8 mouse cellular contexts compared by ENCODE assay signal in genomic region chr2:164496847-164497690, GRCm38 (mm10). TPM values are rescaled to one million over a fixed set of nuclear protein-coding genes. Genes with fewer than 3 reads are reported as not detected.
DNase-seq lines count a peak whose midpoint lies in the region; ATAC-seq and TF ChIP-seq lines count a peak whose summit lies in the region.

Pigt (plus strand) TSS chr2:164497520.

- TF ChIP-seq EP300 in ES-Bruce4 (IDR thresholded peaks at IDR 0.05; ENCODE audit: insufficient read depth, low read depth, low read length): no peak
- peak; percentile 58; the same call in 1 of the 2 replicates for TF ChIP-seq EP300 in heart, postnatal 0 days (IDR thresholded peaks at IDR 0.05; ENCODE audit: low read depth)
- peak; percentile 7 for TF ChIP-seq EP300 in stomach, postnatal 0 days (optimal IDR thresholded peaks at IDR 0.05)

- peak within 1 kb of the TSS; percentile 94 for H3K4me3 ChIP-seq in ES-Bruce4 (ENCODE audit: low read depth, low read length)
- peak within 1 kb of the TSS; percentile 89 for H3K4me3 ChIP-seq in forebrain, embryonic 13.5 days
- H3K4me3 ChIP-seq in heart, postnatal 0 days (ENCODE audit: low read depth, low read length): peak within 1 kb of the TSS; percentile 79
- peak within 1 kb of the TSS; percentile 87 for H3K4me3 ChIP-seq in liver, embryonic 16.5 days (ENCODE audit: low read depth, low read length)
- H3K4me3 ChIP-seq in neural tube, embryonic 12.5 days: peak within 1 kb of the TSS; percentile 85
- H3K4me3 ChIP-seq in stomach, postnatal 0 days (ENCODE audit: low read depth, low read length): peak within 1 kb of the TSS; percentile 79

- peak within 1 kb of the TSS; percentile 59 for H3K9ac ChIP-seq in ES-Bruce4 (ENCODE audit: low read depth, poor library complexity, severe bottlenecking)
- H3K9ac ChIP-seq in forebrain, embryonic 13.5 days: peak within 1 kb of the TSS; percentile 66
- peak within 1 kb of the TSS; percentile 61 for H3K9ac ChIP-seq in heart, postnatal 0 days (replicated peaks; ENCODE audit: low read depth, low read length)
- H3K9ac ChIP-seq in liver, embryonic 16.5 days (ENCODE audit: low read depth, low read length): peak within 1 kb of the TSS; percentile 75
- peak within 1 kb of the TSS; percentile 69 for H3K9ac ChIP-seq in neural tube, embryonic 12.5 days
- peak within 1 kb of the TSS; percentile 77 for H3K9ac ChIP-seq in stomach, postnatal 0 days (ENCODE audit: low read length)

- no peak within 1 kb of the TSS for H3K27ac ChIP-seq in ES-Bruce4 (ENCODE audit: insufficient read depth, low read length)
- no peak within 1 kb of the TSS for H3K27ac ChIP-seq in forebrain, embryonic 13.5 days
- peak within 1 kb of the TSS; percentile 51 for H3K27ac ChIP-seq in heart, postnatal 0 days (ENCODE audit: low read depth)
- H3K27ac ChIP-seq in liver, embryonic 16.5 days (ENCODE audit: low read length): peak within 1 kb of the TSS; percentile 59
- no peak within 1 kb of the TSS for H3K27ac ChIP-seq in neural tube, embryonic 12.5 days
- H3K27ac ChIP-seq in stomach, postnatal 0 days (replicated peaks): peak within 1 kb of the TSS; percentile 75

- peak; percentile 99 for ATAC-seq in forebrain, embryonic 13.5 days
- peak; percentile 94 for ATAC-seq in heart, postnatal 0 days (ENCODE audit: insufficient read depth, low read depth)
- peak; percentile 96 for ATAC-seq in liver, embryonic 16.5 days (ENCODE audit: low read depth)
- ATAC-seq in neural tube, embryonic 12.5 days (ENCODE audit: low FRiP score, low read depth): peak; percentile 96
- peak; percentile 96 for ATAC-seq in stomach, postnatal 0 days (ENCODE audit: low FRiP score, low TSS enrichment)

- peak; percentile 61 for TF ChIP-seq POLR2A in ES-Bruce4 (IDR thresholded peaks at IDR 0.05; ENCODE audit: insufficient read depth, low read length)

- H3K9me3 ChIP-seq in ES-Bruce4 (replicated peaks; ENCODE audit: control insufficient read depth, insufficient read depth, low read length, poor library complexity, severe bottlenecking): no peaks in the 10 kb centered on the region
- no peaks in the 10 kb centered on the region for H3K9me3 ChIP-seq in forebrain, embryonic 13.5 days (replicated peaks)
- no peaks in the 10 kb centered on the region for H3K9me3 ChIP-seq in heart, postnatal 0 days (replicated peaks; ENCODE audit: control insufficient read depth, low read length)
- H3K9me3 ChIP-seq in liver, embryonic 16.5 days (replicated peaks; ENCODE audit: control insufficient read depth, low read length): no peaks in the 10 kb centered on the region
- H3K9me3 ChIP-seq in neural tube, embryonic 12.5 days: no peaks in the 10 kb centered on the region
- H3K9me3 ChIP-seq in stomach, postnatal 0 days (ENCODE audit: control insufficient read depth, low read length): no peaks in the 10 kb centered on the region

- DNase-seq in c-Kit-positive CD71-positive TER-119-positive erythroid progenitor cells, embryonic 14.5 days (ENCODE audit: low spot score): peak; percentile 77
- DNase-seq in heart, postnatal 0 days (ENCODE audit: low spot score): peak; percentile 81
- peak; percentile 90 to 94 for DNase-seq in kidney, postnatal 4 days
- DNase-seq in stomach, postnatal 0 days (ENCODE audit: low spot score): peak; percentile 90

- H3K4me1 ChIP-seq in ES-Bruce4 (ENCODE audit: control insufficient read depth, insufficient read depth, low read length): no peaks in the 10 kb centered on the region
- H3K4me1 ChIP-seq in forebrain, embryonic 13.5 days: peaks cover 22% of the 10 kb centered on the region
- peaks cover 12% of the 10 kb centered on the region for H3K4me1 ChIP-seq in heart, postnatal 0 days (ENCODE audit: control insufficient read depth, insufficient read depth)
- H3K4me1 ChIP-seq in liver, embryonic 16.5 days (ENCODE audit: control insufficient read depth, low read depth, low read length): peaks cover 14% of the 10 kb centered on the region
- H3K4me1 ChIP-seq in neural tube, embryonic 12.5 days: peaks cover 7% of the 10 kb centered on the region; the same call in 1 of the 2 replicates
- H3K4me1 ChIP-seq in stomach, postnatal 0 days (replicated peaks; ENCODE audit: control insufficient read depth, insufficient read depth): peaks cover 5% of the 10 kb centered on the region; the same call in 1 of the 2 replicates

- no peaks in the 10 kb centered on the region for H3K27me3 ChIP-seq in ES-Bruce4 (ENCODE audit: control insufficient read depth, insufficient read depth, low read length, poor library complexity, severe bottlenecking)
- no peaks in the 10 kb centered on the region; the same call in 1 of the 2 replicates for H3K27me3 ChIP-seq in forebrain, embryonic 13.5 days
- no peaks in the 10 kb centered on the region for H3K27me3 ChIP-seq in heart, postnatal 0 days (ENCODE audit: control insufficient read depth, insufficient read depth, low read length)
- H3K27me3 ChIP-seq in liver, embryonic 16.5 days (ENCODE audit: control insufficient read depth, insufficient read depth, low read depth, low read length): no peaks in the 10 kb centered on the region
- H3K27me3 ChIP-seq in neural tube, embryonic 12.5 days (replicated peaks): no peaks in the 10 kb centered on the region
- H3K27me3 ChIP-seq in stomach, postnatal 0 days (ENCODE audit: control insufficient read depth, insufficient read depth, low read length): no peaks in the 10 kb centered on the region

- H3K36me3 ChIP-seq in ES-Bruce4 (ENCODE audit: control insufficient read depth, insufficient read depth, low read length, poor library complexity, severe bottlenecking): no peaks in the 10 kb centered on the region
- H3K36me3 ChIP-seq in forebrain, embryonic 13.5 days (ENCODE audit: poor library complexity, severe bottlenecking): peaks cover 27% of the 10 kb centered on the region
- H3K36me3 ChIP-seq in heart, postnatal 0 days (replicated peaks; ENCODE audit: control insufficient read depth, insufficient read depth, low read length): peaks cover 21% of the 10 kb centered on the region
- peaks cover 9% of the 10 kb centered on the region for H3K36me3 ChIP-seq in liver, embryonic 16.5 days (ENCODE audit: control insufficient read depth, insufficient read depth)
- H3K36me3 ChIP-seq in neural tube, embryonic 12.5 days: peaks cover 24% of the 10 kb centered on the region
- peaks cover 6% of the 10 kb centered on the region for H3K36me3 ChIP-seq in stomach, postnatal 0 days (ENCODE audit: control insufficient read depth, insufficient read depth, low read length)

- H3K4me2 ChIP-seq in forebrain, embryonic 13.5 days: peak within 1 kb of the TSS; percentile 99
- H3K4me2 ChIP-seq in heart, postnatal 0 days (ENCODE audit: low read depth, low read length): peak within 1 kb of the TSS; percentile 88
- H3K4me2 ChIP-seq in liver, embryonic 16.5 days (ENCODE audit: low read depth, low read length): peak within 1 kb of the TSS; percentile 93
- H3K4me2 ChIP-seq in neural tube, embryonic 12.5 days (replicated peaks): peak within 1 kb of the TSS; percentile 98
- H3K4me2 ChIP-seq in stomach, postnatal 0 days (replicated peaks; ENCODE audit: low read depth): peak within 1 kb of the TSS; percentile 92

- TF ChIP-seq CTCF in ES-Bruce4 (IDR thresholded peaks at IDR 0.05; ENCODE audit: low read depth, low read length): no peak
- TF ChIP-seq CTCF in heart, postnatal 0 days (IDR thresholded peaks at IDR 0.05; ENCODE audit: low read depth): no peak
- TF ChIP-seq CTCF in stomach, postnatal 0 days (IDR thresholded peaks at IDR 0.05; ENCODE audit: low read depth): no peak

- 4% methylated on average over 43 of the region's 43 CpGs for WGBS in forebrain, embryonic 13.5 days
- WGBS in heart, postnatal 0 days: 4% methylated on average over 43 of the region's 43 CpGs
- WGBS in liver, embryonic 16.5 days (ENCODE audit: insufficient replicate concordance): 4% methylated on average over 43 of the region's 43 CpGs
- 4% methylated on average over 43 of the region's 43 CpGs for WGBS in neural tube, embryonic 12.5 days
- 4% methylated on average over 37 of the region's 43 CpGs for WGBS in stomach, postnatal 0 days

RNA-seq across cellular contexts. Expression of gene Pigt, which starts in this region (rescaled TPM):
- polyA plus RNA-seq in ES-Bruce4 (2011; ENCODE audit: insufficient read depth, insufficient read length, low read depth, missing spikeins): 49.9 and 52.7 TPM in 2 replicates
- 47.2 and 52.2 TPM in 2 replicates for polyA plus RNA-seq in forebrain, embryonic 13.5 days (2015; fragmentation: Nextera tagmentation; extraction: Ambion mirVana)
- total RNA-seq in heart, postnatal 0 days (2014; rRNA removed; ENCODE audit: low replicate concordance): 45.0 and 51.0 TPM in 2 replicates
- 30.9 and 32.0 TPM in 2 replicates for polyA plus RNA-seq in heart, postnatal 0 days (2015; fragmentation: Nextera tagmentation; extraction: Ambion mirVana)
- 20.8 and 24.0 TPM in 2 replicates for polyA plus RNA-seq in liver, embryonic 16.5 days (2015; fragmentation: Nextera tagmentation; extraction: Ambion mirVana)
- 50.0 and 55.3 TPM in 2 replicates for polyA plus RNA-seq in neural tube, embryonic 12.5 days (2016; fragmentation: Nextera tagmentation; extraction: Ambion mirVana)
- 53.6 and 54.7 TPM in 2 replicates for polyA plus RNA-seq in stomach, postnatal 0 days (2015; fragmentation: Nextera tagmentation; extraction: Ambion mirVana)

Comparison
In these comparisons a context has a peak if more than half of its experiments do, and no peak if none do; other contexts are left out.
1. H3K27ac ChIP-seq: peak in heart, postnatal 0 days (single experiment), liver, embryonic 16.5 days (single experiment) and stomach, postnatal 0 days (single experiment); none in ES-Bruce4 (single experiment), forebrain, embryonic 13.5 days (single experiment) and neural tube, embryonic 12.5 days (single experiment).
2. Peak in every context shown above with its lines, with median percentiles within 50 percentile points of each other: H3K4me3 ChIP-seq, H3K9ac ChIP-seq, DNase-seq, ATAC-seq and H3K4me2 ChIP-seq.